Mouse (Mus musculus): Measurements from ENCODE around the gene Rexo4. TPM values are rescaled to one million over a fixed set of nuclear protein-coding genes. Genes with fewer than 3 reads are reported as not detected.

Gene Rexo4
- polyA plus RNA-seq (2017; shearing (Covaris generic)) = 75.0 TPM

GRCm38 (mm10) chr2:26963923-26964723 lies at the start of gene Rexo4:
Rexo4 (minus strand) TSS chr2:26964386.

GRCm38 (mm10) chr2:27009714-27010244 lies 45.6 kb upstream of the Rexo4 start, which contains the start of gene Cacfd1:
Cacfd1 (plus strand) TSS chr2:27009926.

DNA sequence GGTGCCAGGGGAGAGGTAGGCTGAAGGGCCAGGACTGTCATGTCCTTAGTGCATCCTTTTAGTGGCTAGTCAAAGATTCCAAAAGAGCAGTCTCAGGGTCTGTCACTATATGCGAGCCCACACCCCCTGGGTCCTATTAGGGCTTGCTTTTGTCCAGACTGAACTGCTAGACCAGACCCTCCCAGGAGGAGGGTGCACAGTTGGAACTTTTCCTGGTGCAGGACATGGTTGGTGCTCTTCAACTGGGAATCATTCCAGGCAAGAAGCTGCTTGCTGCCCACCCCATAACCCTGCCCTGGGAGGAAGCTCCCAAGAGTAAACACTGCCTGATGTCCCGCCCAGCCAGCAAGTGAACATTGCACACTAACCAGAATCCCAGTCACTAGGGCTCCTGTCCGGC lies 8.9 kb upstream of the Rexo4 start, which contains the start of gene Adamts13:
Adamts13 (plus strand) TSS at position 301 of the 400 bp plus-strand sequence.

DNA sequence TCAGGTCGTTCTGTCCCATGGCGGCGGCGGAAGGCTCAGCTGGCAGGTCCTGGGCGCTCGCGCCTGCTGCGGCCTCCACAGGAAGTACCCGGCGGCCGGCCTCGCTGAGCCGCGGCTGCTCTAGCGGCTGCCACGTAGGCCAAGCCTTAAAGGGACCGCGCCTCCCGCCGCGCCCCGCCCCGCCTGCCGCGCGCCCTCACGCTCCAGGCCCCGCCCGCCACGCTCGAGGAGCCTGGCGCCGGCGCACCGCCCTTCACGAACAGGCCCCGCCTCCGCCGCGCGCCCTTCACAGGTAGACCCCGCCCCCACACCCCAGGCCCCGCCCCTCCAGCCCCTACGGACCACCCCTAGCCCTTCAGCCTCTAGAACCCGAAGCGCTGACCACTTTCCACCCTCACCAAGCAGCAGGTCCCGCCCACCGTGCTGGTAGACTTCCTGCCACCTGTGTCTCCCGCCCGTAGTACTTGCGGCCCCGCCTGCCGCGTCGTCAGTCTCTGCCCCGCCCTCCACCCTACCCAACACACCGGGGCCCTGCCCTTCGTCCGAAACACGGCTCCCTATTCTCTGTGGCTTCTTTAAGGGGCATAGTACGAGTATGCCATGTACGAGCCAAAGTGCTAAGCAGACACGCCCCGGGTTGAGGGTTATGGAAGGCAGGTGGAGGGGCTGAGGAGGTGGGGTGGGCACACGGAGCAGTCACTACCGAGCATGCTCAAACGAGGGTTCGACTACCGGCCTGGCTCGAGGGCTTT lies 30.7 kb downstream of the Rexo4 start, which contains the start of the genes Surf4 and Stkld1:
Surf4 (minus strand) TSS at position 625 of the 752 bp plus-strand sequence.
Stkld1 (plus strand) TSS at position 744 of the 752 bp plus-strand sequence.

DNA sequence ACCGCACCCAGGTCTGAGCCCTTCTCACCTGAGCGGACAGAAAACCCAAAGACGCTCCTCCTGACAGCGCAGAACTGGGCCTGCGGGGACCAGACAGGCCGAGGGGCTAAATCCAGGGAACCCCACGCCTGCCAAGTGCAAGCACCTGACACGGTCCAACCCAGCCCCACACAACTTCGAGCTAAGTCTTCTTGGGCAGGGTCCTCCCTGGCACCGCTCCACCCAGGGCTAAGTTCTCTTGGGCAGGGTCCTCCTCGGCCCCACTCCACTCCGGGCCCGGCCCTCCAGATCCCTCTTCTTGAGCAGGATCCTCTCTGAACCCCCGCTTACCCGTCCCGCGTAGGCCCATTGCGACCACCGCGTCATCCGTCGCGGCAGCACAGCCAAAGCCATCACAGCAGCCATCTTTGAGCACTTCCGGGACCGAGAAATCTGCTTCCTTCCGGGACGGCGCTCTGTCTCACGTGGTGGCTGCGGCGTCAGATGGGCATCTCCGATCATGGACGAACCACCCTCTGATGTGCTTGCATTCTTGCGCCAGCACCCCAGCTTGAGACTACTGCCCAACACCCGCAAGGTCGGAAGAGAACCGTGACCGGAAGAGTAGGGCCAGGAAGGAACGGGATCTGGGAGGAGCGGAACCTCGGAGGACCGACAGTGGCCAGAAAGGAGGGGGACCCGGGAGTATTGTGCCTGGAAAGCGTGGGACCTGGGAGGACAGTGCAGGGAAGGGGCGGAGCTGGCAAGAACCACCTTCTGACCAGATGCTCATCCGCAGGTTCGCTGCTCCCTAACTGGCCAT lies 48.1 kb downstream of the Rexo4 start, which contains the start of the genes Surf2 and Surf1:
Surf2 (plus strand) TSS at position 441 of the 802 bp plus-strand sequence.
Surf1 (minus strand) TSS at position 604 of the 802 bp plus-strand sequence.

DNA sequence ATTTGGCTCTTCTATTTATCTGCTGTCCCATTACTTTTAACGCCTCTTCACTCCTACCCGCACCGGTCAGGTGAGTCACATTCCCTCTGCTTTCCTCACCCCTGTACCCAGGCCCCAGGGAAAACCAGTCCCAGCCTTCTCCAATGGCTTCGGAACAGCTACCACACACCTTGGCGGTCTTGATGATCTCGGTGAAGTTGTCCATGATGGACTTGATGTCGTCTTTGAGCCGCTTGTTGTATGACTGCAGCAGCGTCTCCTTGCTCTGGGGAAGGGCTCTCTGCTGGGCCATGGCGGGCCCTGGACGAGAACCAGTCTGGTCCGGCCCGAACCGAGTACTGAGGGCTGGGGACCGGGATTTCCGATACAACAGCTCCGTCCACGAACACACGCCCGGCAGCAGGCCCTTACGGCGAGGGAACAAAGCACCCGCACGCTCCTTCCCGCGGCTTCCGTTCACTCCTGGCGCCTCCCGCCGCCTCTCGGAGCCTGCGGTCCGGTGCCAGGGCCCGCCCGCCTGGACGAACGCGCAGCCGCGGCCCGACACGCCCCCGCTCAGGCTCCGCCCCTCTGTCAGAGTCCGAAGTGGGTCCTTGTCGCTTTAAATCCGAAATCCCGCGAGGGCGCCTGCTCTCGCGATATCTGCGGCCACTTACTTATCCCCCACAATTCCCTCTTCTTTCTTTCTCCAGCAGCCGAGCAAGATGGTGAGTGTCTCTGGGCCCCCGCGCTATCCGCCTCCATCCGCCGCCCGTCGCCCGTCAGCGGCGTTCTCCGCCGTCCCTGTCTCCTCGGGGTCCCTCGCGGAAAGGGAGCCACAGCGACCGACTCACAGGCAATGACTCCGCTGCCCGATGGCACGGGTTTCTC lies 53.8 kb downstream of the Rexo4 start, which contains the start of the genes Med22 and Rpl7a:
Med22 (minus strand) TSS at position 554 of the 870 bp plus-strand sequence.
Rpl7a (plus strand) TSS at position 641 of the 870 bp plus-strand sequence.

Other genes starting within 250 kb of the Rexo4 start
- not detected for gene Abo, start 99.4 kb downstream of the Rexo4 start, polyA plus RNA-seq (2017; shearing (Covaris generic))
- gene Surf6, start 61.5 kb downstream of the Rexo4 start, polyA plus RNA-seq (2017; shearing (Covaris generic)) = 41.9 TPM
- 29.2 TPM for gene Med22, start 53.7 kb downstream of the Rexo4 start, polyA plus RNA-seq (2017; shearing (Covaris generic))
- gene Rpl7a, start 53.6 kb downstream of the Rexo4 start, polyA plus RNA-seq (2017; shearing (Covaris generic)) = 243 TPM
- gene Surf2, start 48.0 kb downstream of the Rexo4 start, polyA plus RNA-seq (2017; shearing (Covaris generic)) = 74.5 TPM
- gene Surf1, start 47.9 kb downstream of the Rexo4 start, polyA plus RNA-seq (2017; shearing (Covaris generic)) = 98.5 TPM
- gene Surf4, start 30.5 kb downstream of the Rexo4 start, polyA plus RNA-seq (2017; shearing (Covaris generic)) = 157 TPM
- 0.37 TPM for gene Stkld1, start 30.3 kb downstream of the Rexo4 start, polyA plus RNA-seq (2017; shearing (Covaris generic))
- gene Adamts13, start 9.0 kb upstream of the Rexo4 start, polyA plus RNA-seq (2017; shearing (Covaris generic)) = 0.07 TPM
- gene Cacfd1, start 45.5 kb upstream of the Rexo4 start, polyA plus RNA-seq (2017; shearing (Covaris generic)) = 37.7 TPM
- 0.95 TPM for gene Slc2a6, start 63.6 kb upstream of the Rexo4 start, polyA plus RNA-seq (2017; shearing (Covaris generic))
- not detected for gene Mymk, start 107.8 kb upstream of the Rexo4 start, polyA plus RNA-seq (2017; shearing (Covaris generic))
- gene Adamtsl2, start 115.0 kb upstream of the Rexo4 start, polyA plus RNA-seq (2017; shearing (Covaris generic)) = 0.74 TPM
- 0.55 TPM for gene Fam163b, start 178.1 kb upstream of the Rexo4 start, polyA plus RNA-seq (2017; shearing (Covaris generic))
- gene Dbh, start 200.8 kb upstream of the Rexo4 start, polyA plus RNA-seq (2017; shearing (Covaris generic)) = not detected